10 mouse cellular contexts compared by ENCODE assay signal in the genomic region with DNA sequence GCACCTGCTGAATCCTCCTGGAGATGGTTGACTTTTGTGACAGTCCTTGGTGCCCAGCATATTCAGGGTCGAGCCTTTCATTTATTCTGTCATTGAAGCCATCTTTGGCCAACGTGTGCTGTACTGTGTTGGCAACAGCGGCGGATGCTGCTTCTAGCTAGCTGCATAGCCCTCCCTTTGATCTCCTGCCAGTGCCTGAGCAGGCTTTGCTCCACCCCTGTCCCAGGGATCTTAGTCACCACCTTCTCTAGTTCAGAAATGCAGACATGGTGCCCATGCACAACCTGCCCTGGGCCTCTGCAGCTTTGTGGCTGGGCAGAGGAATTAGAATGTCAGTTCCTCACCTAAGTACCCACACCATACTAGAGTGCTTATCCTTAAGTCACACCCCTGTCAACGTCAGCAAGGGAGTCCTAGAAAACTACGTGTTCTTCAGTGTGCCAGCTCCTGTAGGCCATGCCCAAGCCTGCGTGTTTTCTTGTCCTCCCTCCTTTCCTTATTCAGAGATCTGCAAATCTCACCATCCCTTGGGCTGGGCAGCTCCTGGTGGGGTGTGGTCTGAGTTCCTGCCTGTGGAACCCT.
DNase-seq lines count a peak whose midpoint lies in the region; ATAC-seq and TF ChIP-seq lines count a peak whose summit lies in the region.
"Had no signal": no experiment of that assay in that cellular context is flagged by ENCODE, and none has a peak within 500 bp of the region (broad histone marks: within the 10 kb centered on the region; RNA-seq: fewer than 3 reads in every experiment).

No protein-coding gene starts in this region.

- H3K36me3 ChIP-seq in forebrain, postnatal 0 days (ENCODE audit: insufficient read depth), result no peaks in the 10 kb centered on the region
- no peaks in the 10 kb centered on the region for H3K36me3 ChIP-seq in forebrain, embryonic 11.5 days (ENCODE audit: control insufficient read depth, insufficient read depth, low read length)
- H3K36me3 ChIP-seq in thymus, adult 2 months (ENCODE audit: control insufficient read depth, insufficient read depth, low read length), result no peaks in the 10 kb centered on the region
- no peaks in the 10 kb centered on the region for H3K36me3 ChIP-seq in heart, embryonic 11.5 days (ENCODE audit: control insufficient read depth, insufficient read depth, low read length)
- no peaks in the 10 kb centered on the region for H3K36me3 ChIP-seq in forebrain, embryonic 16.5 days (ENCODE audit: control insufficient read depth, insufficient read depth)

- no peak overlapping the region for H3K4me2 ChIP-seq in forebrain, postnatal 0 days (ENCODE audit: low read depth)
- no peak overlapping the region for H3K4me2 ChIP-seq in forebrain, embryonic 11.5 days (ENCODE audit: low read depth, low read length, severe bottlenecking)
- peak overlapping the region; percentile 40; the same call in 1 of the 2 replicates for H3K4me2 ChIP-seq in heart, embryonic 11.5 days
- H3K4me2 ChIP-seq in forebrain, embryonic 16.5 days (ENCODE audit: low read length), result no peak overlapping the region

- WGBS in forebrain, postnatal 0 days, result 61% methylated on average over 7 of the region's 7 CpGs
- WGBS in forebrain, embryonic 11.5 days, result 87% methylated on average over 7 of the region's 7 CpGs
- WGBS in thymus, adult 2 months, result 42% methylated on average over 7 of the region's 7 CpGs
- 56% methylated on average over 7 of the region's 7 CpGs for WGBS in heart, embryonic 11.5 days (ENCODE audit: insufficient replicate concordance)
- 67% methylated on average over 7 of the region's 7 CpGs for WGBS in forebrain, embryonic 16.5 days

- H3K27ac ChIP-seq in forebrain, postnatal 0 days (ENCODE audit: low read depth, low read length), result peak overlapping the region; percentile 40; the same call in 1 of the 2 replicates
- no peak overlapping the region for H3K27ac ChIP-seq in forebrain, embryonic 11.5 days (ENCODE audit: low read depth, low read length)
- no peak overlapping the region for H3K27ac ChIP-seq in thymus, adult 2 months (ENCODE audit: control insufficient read depth, insufficient read depth, low read length)
- peak overlapping the region; percentile 95 for H3K27ac ChIP-seq in heart, embryonic 11.5 days (ENCODE audit: low read depth, low read length)
- H3K27ac ChIP-seq in forebrain, embryonic 16.5 days (ENCODE audit: low read length), result no peak overlapping the region
- H3K27ac ChIP-seq: macrophage had no signal

- no peak for TF ChIP-seq CTCF in forebrain, postnatal 0 days (IDR thresholded peaks at IDR 0.05; ENCODE audit: low read depth)
- no peak for TF ChIP-seq CTCF in thymus, adult 2 months (IDR thresholded peaks at IDR 0.05; ENCODE audit: borderline replicate concordance, control insufficient read depth, extremely low read depth, insufficient read depth, low read length, poor library complexity)

- H3K9ac ChIP-seq in forebrain, postnatal 0 days, result no peak overlapping the region
- no peak overlapping the region for H3K9ac ChIP-seq in forebrain, embryonic 11.5 days (ENCODE audit: low read length)
- no peak overlapping the region; the same call in 1 of the 2 replicates for H3K9ac ChIP-seq in heart, embryonic 11.5 days (ENCODE audit: low read depth, low read length)
- H3K9ac ChIP-seq in forebrain, embryonic 16.5 days (replicated peaks; ENCODE audit: low read depth, low read length), result no peak overlapping the region

- H3K9me3 ChIP-seq in forebrain, postnatal 0 days (ENCODE audit: low read length), result no peaks in the 10 kb centered on the region
- H3K9me3 ChIP-seq in forebrain, embryonic 11.5 days (ENCODE audit: control insufficient read depth, low read length), result no peaks in the 10 kb centered on the region
- H3K9me3 ChIP-seq in heart, embryonic 11.5 days (replicated peaks; ENCODE audit: control insufficient read depth, low read length), result no peaks in the 10 kb centered on the region
- H3K9me3 ChIP-seq in forebrain, embryonic 16.5 days (ENCODE audit: control insufficient read depth, low read length), result no peaks in the 10 kb centered on the region

- H3K4me1 ChIP-seq in forebrain, postnatal 0 days (ENCODE audit: insufficient read depth), result 0 out of 2 replicates have a peak, but pooled peaks cover 6% of the 10 kb centered on the region
- H3K4me1 ChIP-seq in forebrain, embryonic 11.5 days (replicated peaks; ENCODE audit: control insufficient read depth, insufficient read depth, low read length), result no peaks in the 10 kb centered on the region
- H3K4me1 ChIP-seq in thymus, adult 2 months (replicated peaks; ENCODE audit: control insufficient read depth, insufficient read depth, low read length), result peaks cover 7% of the 10 kb centered on the region
- H3K4me1 ChIP-seq in heart, embryonic 11.5 days (ENCODE audit: control insufficient read depth, insufficient read depth, low read length), result peaks cover 18% of the 10 kb centered on the region
- no peaks in the 10 kb centered on the region for H3K4me1 ChIP-seq in forebrain, embryonic 16.5 days (replicated peaks; ENCODE audit: control insufficient read depth, insufficient read depth, low read length)

- H3K27me3 ChIP-seq in forebrain, postnatal 0 days (ENCODE audit: insufficient read depth, low read length), result no peaks in the 10 kb centered on the region
- no peaks in the 10 kb centered on the region for H3K27me3 ChIP-seq in forebrain, embryonic 11.5 days (ENCODE audit: control insufficient read depth, insufficient read depth, low read length)
- no peaks in the 10 kb centered on the region for H3K27me3 ChIP-seq in thymus, adult 2 months (ENCODE audit: control insufficient read depth, insufficient read depth, low read length)
- H3K27me3 ChIP-seq in heart, embryonic 11.5 days (ENCODE audit: control insufficient read depth, insufficient read depth, low read length), result no peaks in the 10 kb centered on the region
- H3K27me3 ChIP-seq in forebrain, embryonic 16.5 days (replicated peaks; ENCODE audit: control insufficient read depth, insufficient read depth, low read length), result no peaks in the 10 kb centered on the region
- H3K27me3 ChIP-seq: CH12.LX had no signal

- TF ChIP-seq POLR2A in thymus, adult 2 months (IDR thresholded peaks at IDR 0.05; ENCODE audit: control insufficient read depth, extremely low read depth, insufficient read depth, low read length, poor library complexity), result no peak

- DNase-seq in forebrain, postnatal 0 days, result peak; percentile 38
- no peak for DNase-seq in forebrain, embryonic 11.5 days (ENCODE audit: low spot score)
- DNase-seq in thymus, adult 2 months, result peak; percentile 9
- no peak for DNase-seq in thymus, adult 18-20 months
- DNase-seq in lung, postnatal 4 days, result peak; percentile 64 to 82
- no peak for DNase-seq in layer of hippocampus, adult 9-10 months (ENCODE audit: low spot score)

- no peak overlapping the region for H3K4me3 ChIP-seq in forebrain, postnatal 0 days (ENCODE audit: low read depth, low read length)
- no peak overlapping the region for H3K4me3 ChIP-seq in forebrain, embryonic 11.5 days (ENCODE audit: low read depth, low read length)
- H3K4me3 ChIP-seq in thymus, adult 2 months (ENCODE audit: control insufficient read depth, insufficient read depth, low read length), result no peak overlapping the region
- H3K4me3 ChIP-seq in heart, embryonic 11.5 days (ENCODE audit: low read depth, low read length), result no peak overlapping the region
- no peak overlapping the region for H3K4me3 ChIP-seq in forebrain, embryonic 16.5 days (replicated peaks; ENCODE audit: low read length)

- no peak for ATAC-seq in forebrain, postnatal 0 days
- ATAC-seq in forebrain, embryonic 11.5 days (replicated peaks; ENCODE audit: low FRiP score), result no peak
- peak; percentile 59 for ATAC-seq in heart, embryonic 11.5 days (replicated peaks; ENCODE audit: insufficient number of reproducible peaks, low FRiP score, low TSS enrichment)
- ATAC-seq in forebrain, embryonic 16.5 days, result no peak

Comparison
In these comparisons a context has a peak if more than half of its experiments do, and no peak if none do; other contexts are left out.
1. DNase-seq: peak in forebrain, postnatal 0 days (single experiment), thymus, adult 2 months (single experiment) and lung, postnatal 4 days (2 of 2); none in forebrain, embryonic 11.5 days (single experiment), thymus, adult 18-20 months (0 of 2) and layer of hippocampus, adult 9-10 months (single experiment).
2. H3K27ac ChIP-seq: peak in forebrain, postnatal 0 days (single experiment) and heart, embryonic 11.5 days (single experiment); none in forebrain, embryonic 11.5 days (single experiment), thymus, adult 2 months (single experiment) and forebrain, embryonic 16.5 days (single experiment).